ENCODE assay signal across 15 mouse cellular contexts in genomic region chr14:120463938-120464727, GRCm38 (mm10).
"Had no signal": no experiment of that assay in that cellular context is flagged by ENCODE, and none has a peak within 500 bp of the region (broad histone marks: within the 10 kb centered on the region; RNA-seq: fewer than 3 reads in every experiment).

No protein-coding gene starts in this region.

- H3K27me3 ChIP-seq: neural tube, embryonic 15.5 days; stomach, embryonic 15.5 days had no signal

- H3K4me2 ChIP-seq: neural tube, embryonic 15.5 days; stomach, embryonic 15.5 days had no signal

- H3K36me3 ChIP-seq: neural tube, embryonic 15.5 days; stomach, embryonic 15.5 days had no signal

- DNase-seq: retina, postnatal 1 day; right cerebral cortex, adult 18-20 months; right cerebral cortex, postnatal 14 days; right cerebral cortex, postnatal 25 days; right cerebral cortex, postnatal 4 days; spleen, adult 18-20 months; thymus, adult 18-20 months; thymus, adult 2 months; thymus, postnatal 14 days; thymus, postnatal 25 days; thymus, postnatal 36 days; thymus, postnatal 4 days had no signal

- H3K9ac ChIP-seq: neural tube, embryonic 15.5 days; stomach, embryonic 15.5 days had no signal

- H3K4me3 ChIP-seq: neural tube, embryonic 15.5 days; stomach, embryonic 15.5 days had no signal

- H3K27ac ChIP-seq: neural tube, embryonic 15.5 days; stomach, embryonic 15.5 days; stomach, postnatal 0 days had no signal

- H3K4me1 ChIP-seq: neural tube, embryonic 15.5 days; stomach, embryonic 15.5 days had no signal

- H3K9me3 ChIP-seq: neural tube, embryonic 15.5 days; stomach, embryonic 15.5 days had no signal
